Mouse (Mus musculus) kidney, postnatal 0 days (tissue): ENCODE data around the gene Fgfr2. TPM values are rescaled to one million over a fixed set of nuclear protein-coding genes. Genes with fewer than 3 reads are reported as not detected.

ENCODE experiments used
- ATAC-seq: fragments of 200-750 bp; cut with Nextera tagmentation; replicated peaks from 2 replicates; pipeline ENCODE4 v1.8.0; 2017; ENCODE audit warnings: low read depth, moderate number of reproducible peaks, moderate TSS enrichment, moderate library complexity; ENCODE audit not compliant: low FRiP score
- DNase-seq: peaks from one replicate; pipeline ENCODE4 v3.0.0-alpha.2; 2016; ENCODE audit warnings: low spot score
- H3K27ac ChIP-seq: fragments of 300-500 bp; sonication (generic); 2 replicates; pipeline ENCODE4 v1.5.1; 2014; ENCODE audit warnings: mild to moderate bottlenecking
- H3K27me3 ChIP-seq: fragments of 300-500 bp; sonication (generic); 2 replicates; pipeline ENCODE4 v1.6.1; 2014; ENCODE audit warnings: low read length, mixed read lengths; ENCODE audit not compliant: insufficient read depth
- H3K36me3 ChIP-seq: fragments of 300-500 bp; sonication (generic); 2 replicates; pipeline ENCODE4 v1.6.1; 2014; ENCODE audit warnings: low read length, mixed read lengths; ENCODE audit not compliant: insufficient read depth
- H3K4me1 ChIP-seq: fragments of 300-500 bp; sonication (generic); replicated peaks from 2 replicates; pipeline ENCODE4 v1.6.1; 2014; ENCODE audit warnings: antibody characterized with exemption, low read length, mixed read lengths; ENCODE audit not compliant: insufficient read depth
- H3K4me2 ChIP-seq: fragments of 300-500 bp; sonication (generic); 2 replicates; pipeline ENCODE4 v1.6.1; 2014; ENCODE audit warnings: mild to moderate bottlenecking, low read length, moderate library complexity, mixed read lengths
- H3K4me3 ChIP-seq: fragments of 300-500 bp; sonication (generic); replicated peaks from 2 replicates; pipeline ENCODE4 v1.5.1; 2014; ENCODE audit warnings: low read depth, low read length
- H3K9ac ChIP-seq: fragments of 300-500 bp; sonication (generic); 2 replicates; pipeline ENCODE4 v1.6.1; 2014; ENCODE audit warnings: low read depth, low read length
- H3K9me3 ChIP-seq: fragments of 300-500 bp; sonication (generic); replicated peaks from 2 replicates; pipeline ENCODE4 v1.6.1; 2016; ENCODE audit warnings: low read length, inconsistent platforms, mixed read lengths
- CTCF ChIP-seq: IDR thresholded peaks from 2 replicates; pipeline ENCODE4 v1.5.1; 2016; ENCODE audit warnings: antibody characterized with exemption, low read depth, mild to moderate bottlenecking, moderate library complexity
- WGBS: fragments of 180-500 bp; shearing (Covaris S2); extraction: QIAGEN DNeasy Blood & Tissue Kit; methylation state at CpG from one replicate; pipeline ENCODE4 v1.1.7; 2014; 5-methylcytosine and 5-hydroxymethylcytosine counted together
- polyA plus RNA-seq: library from polyadenylated mRNA; unstranded; fragments of >200 nt; fragmentation: Nextera tagmentation; extraction: Ambion mirVana; gene quantifications from 2 replicates; pipeline ENCODE4 v1.2.1, GENCODE M21; 2015

The Fgfr2 gene
- polyA plus RNA-seq, 1 experiment from 2014 or later, result 79.8 TPM

DNA sequence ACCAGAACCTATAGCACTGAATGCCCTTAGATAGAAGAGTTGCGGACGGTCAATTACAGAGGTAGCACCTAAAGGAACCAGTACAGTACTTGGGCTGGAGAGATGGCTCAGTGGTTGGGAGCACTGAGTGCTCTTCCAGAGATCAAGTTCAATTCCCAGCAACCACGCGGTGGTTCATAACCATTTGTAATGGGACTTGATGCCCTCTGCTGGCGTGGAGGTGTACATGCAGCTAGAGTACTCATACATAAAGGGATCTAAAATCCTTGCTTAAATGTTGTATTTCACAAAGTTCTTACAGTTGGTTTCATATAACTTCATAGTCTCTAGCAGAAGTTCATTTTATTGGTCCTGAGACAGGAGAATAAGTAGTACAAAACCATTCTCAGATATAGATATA lies 10.4 kb upstream of the Fgfr2 start:
- Histone ChIP-seq H3K9me3 (no peaks in the 10 kb centered on the region), H3K4me3 (no peak overlapping the region), H3K27me3 (no peaks in the 10 kb centered on the region), H3K9ac (no peak overlapping the region), H3K36me3 (no peaks in the 10 kb centered on the region), H3K4me2 (no peak overlapping the region), H3K27ac (no peak overlapping the region), H3K4me1 (no peaks in the 10 kb centered on the region)
- DNase-seq (no peak), ATAC-seq (no peak)
- TF ChIP-seq CTCF, result peak; percentile 51
- WGBS, result 81% methylated on average over 5 of the region's 5 CpGs

GRCm38 (mm10) chr7:133132702-133133101 lies 9.6 kb upstream of the Fgfr2 start:
- WGBS, result 96% methylated on average over 5 of the region's 5 CpGs
- TF ChIP-seq CTCF, result no peak
- H3K27ac ChIP-seq, result no peak overlapping the region
- no peak overlapping the region for H3K4me2 ChIP-seq
- no peaks in the 10 kb centered on the region for H3K27me3 ChIP-seq
- no peak overlapping the region for H3K9ac ChIP-seq
- H3K36me3 ChIP-seq, result no peaks in the 10 kb centered on the region
- H3K9me3 ChIP-seq, result no peaks in the 10 kb centered on the region
- no peak for DNase-seq
- H3K4me1 ChIP-seq, result no peaks in the 10 kb centered on the region
- H3K4me3 ChIP-seq, result no peak overlapping the region
- ATAC-seq, result no peak

GRCm38 (mm10) chr7:133124701-133125485 lies 1.7 kb upstream of the Fgfr2 start:
- no peaks in the 10 kb centered on the region for H3K9me3 ChIP-seq
- 22% methylated on average over 34 of the region's 34 CpGs for WGBS

GRCm38 (mm10) chr7:133123999-133124700 lies 1.0 kb upstream of the Fgfr2 start, which contains the start of gene Ctbp2:
Ctbp2 (minus strand) TSS chr7:133124354.
- peak; percentile 72 for TF ChIP-seq CTCF

More at GRCm38 (mm10) chr7:133124701-133125485, 1.7 kb upstream of the Fgfr2 start:
- H3K4me1 ChIP-seq, result peaks cover 9% of the 10 kb centered on the region; the same call in 1 of the 2 replicates
- peak overlapping the region; percentile 98 for H3K27ac ChIP-seq
- DNase-seq (peak; percentile 59), ATAC-seq (no peak)
- TF ChIP-seq CTCF, result no peak
- H3K4me2 ChIP-seq, result peak overlapping the region; percentile 81
- no peaks in the 10 kb centered on the region for H3K27me3 ChIP-seq
- peak overlapping the region; percentile 94 for H3K4me3 ChIP-seq
- H3K36me3 ChIP-seq, result no peaks in the 10 kb centered on the region
- peak overlapping the region; percentile 95 for H3K9ac ChIP-seq

GRCm38 (mm10) chr7:133122379-133123243 lies 539 bp downstream of the Fgfr2 start:
- Histone ChIP-seq H3K4me1 (peaks cover 17% of the 10 kb centered on the region; the same call in 1 of the 2 replicates), H3K4me2 (peak overlapping the region; percentile 81), H3K4me3 (peak overlapping the region; percentile 94), H3K36me3 (no peaks in the 10 kb centered on the region), H3K9ac (peak overlapping the region; percentile 95), H3K27ac (peak overlapping the region; percentile 98), H3K27me3 (no peaks in the 10 kb centered on the region), H3K9me3 (no peaks in the 10 kb centered on the region)
- no peak for TF ChIP-seq CTCF
- WGBS, result under 1% methylated on average over 64 of the region's 102 CpGs
- peak; percentile 61 for DNase-seq
- peak; percentile 10 for ATAC-seq

More at GRCm38 (mm10) chr7:133123999-133124700, 1.0 kb upstream of the Fgfr2 start, which contains the start of gene Ctbp2:
- ATAC-seq (peak; percentile 91), DNase-seq (peak; percentile 93)
- Histone ChIP-seq H3K36me3 (no peaks in the 10 kb centered on the region), H3K4me3 (peak within 1 kb of the TSS; percentile 94), H3K27me3 (no peaks in the 10 kb centered on the region), H3K27ac (peak within 1 kb of the TSS; percentile 98), H3K9me3 (no peaks in the 10 kb centered on the region), H3K4me1 (peaks cover 13% of the 10 kb centered on the region; the same call in 1 of the 2 replicates), H3K4me2 (peak within 1 kb of the TSS; percentile 81), H3K9ac (peak within 1 kb of the TSS; percentile 95)
- under 1% methylated on average over 59 of the region's 59 CpGs for WGBS
